Mouse (Mus musculus) neural tube, embryonic 10.5 days (tissue): ENCODE data around the gene Adora2a.
"Not testable (repeated sequence)": the region's sequence is repeated elsewhere in the genome, so short reads cannot be mapped to it uniquely, and the experiment has no call there.

Source experiments
- DNase-seq: peaks from one replicate; pipeline ENCODE4 v3.0.0-alpha.2; 2017; ENCODE audit warnings: low spot score; ENCODE audit errors: extremely low spot score

The Adora2a gene

GRCm38 (mm10) chr10:75316872-75316907 lies at the start of gene Adora2a:
Gene Adora2a, plus strand, starts transcription at chr10:75316877.
- DNase-seq, result no peak

GRCm38 (mm10) chr10:75273020-75273419 lies 43.7 kb upstream of the Adora2a start:
- no peak for DNase-seq

- DNase-seq, result no peak
Measured at GRCm38 (mm10) chr10:75276427-75277013, 40.2 kb upstream of the Adora2a start.

- DNase-seq, result no peak
Measured at GRCm38 (mm10) chr10:75277501-75277900, 39.2 kb upstream of the Adora2a start.

- no peak for DNase-seq
Measured at GRCm38 (mm10) chr10:75282648-75283047, 34.0 kb upstream of the Adora2a start.

GRCm38 (mm10) chr10:75283821-75284220 lies 32.9 kb upstream of the Adora2a start:
- no peak for DNase-seq

GRCm38 (mm10) chr10:75288579-75288978 lies 28.1 kb upstream of the Adora2a start:
- DNase-seq, result no peak

GRCm38 (mm10) chr10:75289392-75289791 lies 27.3 kb upstream of the Adora2a start:
- no peak for DNase-seq

- DNase-seq, result no peak
Measured at GRCm38 (mm10) chr10:75290650-75291049, 26.0 kb upstream of the Adora2a start.

GRCm38 (mm10) chr10:75291338-75291737 lies 25.3 kb upstream of the Adora2a start:
- DNase-seq, result no peak

GRCm38 (mm10) chr10:75292206-75292605 lies 24.5 kb upstream of the Adora2a start:
- not testable (repeated sequence) for DNase-seq

GRCm38 (mm10) chr10:75293288-75293687 lies 23.4 kb upstream of the Adora2a start:
- no peak for DNase-seq

GRCm38 (mm10) chr10:75294362-75294761 lies 22.3 kb upstream of the Adora2a start:
- DNase-seq, result no peak

- no peak for DNase-seq
Measured at GRCm38 (mm10) chr10:75294926-75295325, 21.8 kb upstream of the Adora2a start.

- no peak for DNase-seq
Measured at GRCm38 (mm10) chr10:75298608-75299007, 18.1 kb upstream of the Adora2a start.

- DNase-seq, result no peak
Measured at GRCm38 (mm10) chr10:75299785-75300418, 16.8 kb upstream of the Adora2a start.

- no peak for DNase-seq
Measured at GRCm38 (mm10) chr10:75301195-75301806, 15.4 kb upstream of the Adora2a start.

GRCm38 (mm10) chr10:75301937-75302336 lies 14.7 kb upstream of the Adora2a start:
- no peak for DNase-seq

- no peak for DNase-seq
Measured at GRCm38 (mm10) chr10:75302536-75302935, 14.1 kb upstream of the Adora2a start.

- no peak for DNase-seq
Measured at GRCm38 (mm10) chr10:75303324-75304048, 13.2 kb upstream of the Adora2a start.

- no peak for DNase-seq
Measured at GRCm38 (mm10) chr10:75304049-75304405, 12.7 kb upstream of the Adora2a start.

GRCm38 (mm10) chr10:75304413-75304812 lies 12.3 kb upstream of the Adora2a start:
- DNase-seq, result no peak

- DNase-seq, result no peak
Measured at GRCm38 (mm10) chr10:75307130-75307529, 9.5 kb upstream of the Adora2a start.
